Mouse (Mus musculus) embryonic facial prominence, embryonic 15.5 days (tissue): ENCODE data around the gene Lrba. TPM values are rescaled to one million over a fixed set of nuclear protein-coding genes. Genes with fewer than 3 reads are reported as not detected.

Experiments
- ATAC-seq: fragments of 200-750 bp; cut with Nextera tagmentation; 2 replicates; pipeline ENCODE4 v1.8.0; 2017; ENCODE audit warnings: low read depth, moderate TSS enrichment; ENCODE audit not compliant: insufficient number of reproducible peaks, low FRiP score, low TSS enrichment
- H3K27ac ChIP-seq: fragments of 300-500 bp; sonication (generic); replicated peaks from 2 replicates; pipeline ENCODE4 v1.5.1; 2015; ENCODE audit warnings: mild to moderate bottlenecking, inconsistent platforms
- H3K27me3 ChIP-seq: fragments of 300-500 bp; sonication (generic); 2 replicates; pipeline ENCODE4 v1.6.1; 2015; ENCODE audit warnings: inconsistent platforms
- H3K36me3 ChIP-seq: fragments of 300-500 bp; sonication (generic); 2 replicates; pipeline ENCODE4 v1.6.1; 2015; ENCODE audit warnings: mild to moderate bottlenecking, inconsistent platforms
- H3K4me1 ChIP-seq: fragments of 300-500 bp; sonication (generic); 2 replicates; pipeline ENCODE4 v1.6.1; 2015; ENCODE audit warnings: inconsistent platforms
- H3K4me2 ChIP-seq: fragments of 300-500 bp; sonication (generic); replicated peaks from 2 replicates; pipeline ENCODE4 v1.6.1; 2015; ENCODE audit warnings: mild to moderate bottlenecking, inconsistent platforms
- H3K4me3 ChIP-seq: fragments of 300-500 bp; sonication (generic); replicated peaks from 2 replicates; pipeline ENCODE4 v1.5.1; 2015; ENCODE audit warnings: mild to moderate bottlenecking, inconsistent platforms
- H3K9ac ChIP-seq: fragments of 300-500 bp; sonication (generic); 2 replicates; pipeline ENCODE4 v1.6.1; 2015; ENCODE audit warnings: inconsistent platforms
- H3K9me3 ChIP-seq: fragments of 300-500 bp; sonication (generic); replicated peaks from 2 replicates; pipeline ENCODE4 v1.6.1; 2016; ENCODE audit warnings: inconsistent platforms
- WGBS: fragments of 180-500 bp; shearing (Covaris S2); methylation state at CpG from one replicate; pipeline ENCODE4 v1.1.7; 2015; 5-methylcytosine and 5-hydroxymethylcytosine counted together
- polyA plus RNA-seq: library from polyadenylated mRNA; unstranded; fragments of >200 nt; fragmentation: Nextera tagmentation; extraction: Ambion mirVana; gene quantifications from 2 replicates; pipeline ENCODE4 v1.2.1, GENCODE M21; 2015

Gene Lrba
- 4.7 and 5.6 TPM in 2 replicates for polyA plus RNA-seq

- Histone ChIP-seq H3K9ac (peak within 1 kb of the TSS; percentile 45), H3K9me3 (no peaks in the 10 kb centered on the region), H3K36me3 (no peaks in the 10 kb centered on the region), H3K4me1 (no peaks in the 10 kb centered on the region), H3K4me3 (peak within 1 kb of the TSS; percentile 63), H3K27me3 (no peaks in the 10 kb centered on the region), H3K4me2 (peak within 1 kb of the TSS; percentile 72), H3K27ac (peak within 1 kb of the TSS; percentile 89)
- WGBS = under 1% methylated on average over 43 of the region's 55 CpGs
- peak; percentile 85 for ATAC-seq
Measured at GRCm38 (mm10) chr3:86224564-86225421, at the start of gene Lrba. Lrba (plus strand) TSS chr3:86224680.

- Histone ChIP-seq H3K27me3 (no peaks in the 10 kb centered on the region), H3K4me1 (no peaks in the 10 kb centered on the region), H3K4me3 (no peak overlapping the region), H3K9ac (no peak overlapping the region), H3K36me3 (no peaks in the 10 kb centered on the region), H3K9me3 (no peaks in the 10 kb centered on the region), H3K27ac (no peak overlapping the region), H3K4me2 (no peak overlapping the region)
- ATAC-seq = no peak
- WGBS = 91% methylated on average over 7 of the region's 7 CpGs
Measured at GRCm38 (mm10) chr3:86179714-86180113, 44.8 kb upstream of the Lrba start.

GRCm38 (mm10) chr3:86181107-86181506 is 43.4 kb upstream of the Lrba start:
- Histone ChIP-seq H3K9me3 (no peaks in the 10 kb centered on the region), H3K36me3 (no peaks in the 10 kb centered on the region), H3K4me3 (no peak overlapping the region), H3K4me1 (no peaks in the 10 kb centered on the region), H3K27ac (no peak overlapping the region), H3K4me2 (no peak overlapping the region), H3K27me3 (no peaks in the 10 kb centered on the region), H3K9ac (no peak overlapping the region)
- ATAC-seq = no peak
- WGBS = 75% methylated on average over 5 of the region's 5 CpGs

- no peaks in the 10 kb centered on the region for H3K9me3 ChIP-seq
- 85% methylated on average over 7 of the region's 7 CpGs for WGBS
- no peak overlapping the region for H3K9ac ChIP-seq
- H3K4me2 ChIP-seq = no peak overlapping the region
- no peaks in the 10 kb centered on the region for H3K36me3 ChIP-seq
- H3K27ac ChIP-seq = no peak overlapping the region
- no peaks in the 10 kb centered on the region for H3K27me3 ChIP-seq
- H3K4me3 ChIP-seq = no peak overlapping the region
- H3K4me1 ChIP-seq = peaks cover 5% of the 10 kb centered on the region; the same call in 1 of the 2 replicates
- ATAC-seq = no peak
Measured at GRCm38 (mm10) chr3:86184546-86184945, 39.9 kb upstream of the Lrba start.

- Histone ChIP-seq H3K27me3 (no peaks in the 10 kb centered on the region), H3K4me3 (no peak overlapping the region), H3K4me1 (peaks cover 5% of the 10 kb centered on the region; the same call in 1 of the 2 replicates), H3K27ac (no peak overlapping the region), H3K9ac (no peak overlapping the region), H3K9me3 (no peaks in the 10 kb centered on the region), H3K36me3 (no peaks in the 10 kb centered on the region), H3K4me2 (no peak overlapping the region)
- 44% methylated on average over 5 of the region's 5 CpGs for WGBS
- ATAC-seq = no peak
Measured at GRCm38 (mm10) chr3:86187736-86188389, 36.6 kb upstream of the Lrba start.

GRCm38 (mm10) chr3:86195981-86196380 is 28.5 kb upstream of the Lrba start:
- ATAC-seq = peak; percentile 15; the same call in 1 of the 2 replicates
- Histone ChIP-seq H3K27me3 (no peaks in the 10 kb centered on the region), H3K27ac (no peak overlapping the region), H3K36me3 (no peaks in the 10 kb centered on the region), H3K9me3 (no peaks in the 10 kb centered on the region), H3K4me2 (no peak overlapping the region), H3K9ac (no peak overlapping the region), H3K4me1 (no peaks in the 10 kb centered on the region), H3K4me3 (no peak overlapping the region)
- 46% methylated on average over 15 of the region's 15 CpGs for WGBS

- no peak overlapping the region for H3K4me2 ChIP-seq
Measured at GRCm38 (mm10) chr3:86196471-86196870, 28.0 kb upstream of the Lrba start.

GRCm38 (mm10) chr3:86201645-86202175 is 22.8 kb upstream of the Lrba start:
- Histone ChIP-seq H3K27me3 (no peaks in the 10 kb centered on the region), H3K9me3 (no peaks in the 10 kb centered on the region), H3K4me2 (no peak overlapping the region), H3K4me1 (no peaks in the 10 kb centered on the region), H3K36me3 (no peaks in the 10 kb centered on the region), H3K27ac (no peak overlapping the region), H3K4me3 (no peak overlapping the region), H3K9ac (no peak overlapping the region)
- no peak for ATAC-seq
- WGBS = 97% methylated on average over 1 of the region's 1 CpGs

More at GRCm38 (mm10) chr3:86196471-86196870, 28.0 kb upstream of the Lrba start:
- H3K36me3 ChIP-seq = no peaks in the 10 kb centered on the region
- H3K27me3 ChIP-seq = no peaks in the 10 kb centered on the region
- H3K9me3 ChIP-seq = no peaks in the 10 kb centered on the region
- H3K4me1 ChIP-seq = no peaks in the 10 kb centered on the region
- no peak overlapping the region for H3K9ac ChIP-seq
- no peak for ATAC-seq
- WGBS = 56% methylated on average over 3 of the region's 3 CpGs
- H3K27ac ChIP-seq = no peak overlapping the region
- no peak overlapping the region for H3K4me3 ChIP-seq

GRCm38 (mm10) chr3:86202449-86202848 is 22.0 kb upstream of the Lrba start:
- ATAC-seq = no peak
- WGBS = 83% methylated on average over 3 of the region's 3 CpGs
- no peaks in the 10 kb centered on the region for H3K27me3 ChIP-seq
- no peak overlapping the region for H3K9ac ChIP-seq
- no peaks in the 10 kb centered on the region for H3K36me3 ChIP-seq
- H3K4me2 ChIP-seq = no peak overlapping the region
- H3K4me1 ChIP-seq = no peaks in the 10 kb centered on the region
- H3K27ac ChIP-seq = no peak overlapping the region
- no peaks in the 10 kb centered on the region for H3K9me3 ChIP-seq
- no peak overlapping the region for H3K4me3 ChIP-seq

GRCm38 (mm10) chr3:86204608-86205358 is 19.7 kb upstream of the Lrba start:
- Histone ChIP-seq H3K4me3 (no peak overlapping the region), H3K36me3 (no peaks in the 10 kb centered on the region), H3K4me2 (no peak overlapping the region), H3K27me3 (no peaks in the 10 kb centered on the region), H3K9ac (no peak overlapping the region), H3K4me1 (no peaks in the 10 kb centered on the region), H3K27ac (no peak overlapping the region), H3K9me3 (no peaks in the 10 kb centered on the region)
- 69% methylated on average over 6 of the region's 6 CpGs for WGBS
- ATAC-seq = no peak

GRCm38 (mm10) chr3:86206556-86206955 is 17.9 kb upstream of the Lrba start:
- Histone ChIP-seq H3K4me1 (no peaks in the 10 kb centered on the region), H3K27me3 (no peaks in the 10 kb centered on the region), H3K9ac (no peak overlapping the region), H3K4me2 (no peak overlapping the region), H3K27ac (no peak overlapping the region), H3K9me3 (no peaks in the 10 kb centered on the region), H3K36me3 (no peaks in the 10 kb centered on the region), H3K4me3 (no peak overlapping the region)
- 90% methylated on average over 2 of the region's 2 CpGs for WGBS
- no peak for ATAC-seq
